8 mouse cellular contexts compared by ENCODE assay signal in genomic region chr8:113985471-113985870, GRCm38 (mm10).
DNase-seq lines count a peak whose midpoint lies in the region; ATAC-seq and TF ChIP-seq lines count a peak whose summit lies in the region.

No protein-coding gene starts in this region.

- no peak for ATAC-seq in heart, embryonic 12.5 days (ENCODE audit: insufficient number of reproducible peaks, low FRiP score)
- no peak for ATAC-seq in midbrain, embryonic 15.5 days (replicated peaks)
- no peak for ATAC-seq in midbrain, postnatal 0 days (ENCODE audit: low FRiP score)
- no peak for ATAC-seq in limb, embryonic 14.5 days (ENCODE audit: low FRiP score, low read depth)
- no peak for ATAC-seq in liver, embryonic 12.5 days

- no peak overlapping the region for H3K4me3 ChIP-seq in heart, embryonic 12.5 days
- H3K4me3 ChIP-seq in midbrain, embryonic 15.5 days: no peak overlapping the region
- no peak overlapping the region for H3K4me3 ChIP-seq in midbrain, postnatal 0 days (ENCODE audit: low read depth, low read length)
- H3K4me3 ChIP-seq in limb, embryonic 14.5 days (replicated peaks; ENCODE audit: low read length): no peak overlapping the region
- H3K4me3 ChIP-seq in liver, embryonic 12.5 days: no peak overlapping the region

- no peak overlapping the region for H3K27ac ChIP-seq in heart, embryonic 12.5 days (ENCODE audit: poor library complexity, severe bottlenecking)
- no peak overlapping the region for H3K27ac ChIP-seq in midbrain, embryonic 15.5 days
- H3K27ac ChIP-seq in midbrain, postnatal 0 days (ENCODE audit: low read depth, low read length): no peak overlapping the region
- no peak overlapping the region for H3K27ac ChIP-seq in limb, embryonic 14.5 days (replicated peaks; ENCODE audit: low read depth, low read length)
- H3K27ac ChIP-seq in liver, embryonic 12.5 days: no peak overlapping the region

- H3K36me3 ChIP-seq in heart, embryonic 12.5 days: no peaks in the 10 kb centered on the region
- H3K36me3 ChIP-seq in midbrain, embryonic 15.5 days (replicated peaks): no peaks in the 10 kb centered on the region
- H3K36me3 ChIP-seq in midbrain, postnatal 0 days (ENCODE audit: insufficient read depth, low read length): no peaks in the 10 kb centered on the region
- H3K36me3 ChIP-seq in limb, embryonic 14.5 days (ENCODE audit: control insufficient read depth, insufficient read depth, low read length): no peaks in the 10 kb centered on the region
- H3K36me3 ChIP-seq in liver, embryonic 12.5 days: no peaks in the 10 kb centered on the region

- no peak for TF ChIP-seq CTCF in midbrain, postnatal 0 days (IDR thresholded peaks at IDR 0.05)

- no peaks in the 10 kb centered on the region for H3K9me3 ChIP-seq in heart, embryonic 12.5 days (replicated peaks)
- no peaks in the 10 kb centered on the region for H3K9me3 ChIP-seq in midbrain, embryonic 15.5 days
- no peaks in the 10 kb centered on the region for H3K9me3 ChIP-seq in midbrain, postnatal 0 days (ENCODE audit: low read length)
- no peaks in the 10 kb centered on the region for H3K9me3 ChIP-seq in limb, embryonic 14.5 days (ENCODE audit: control insufficient read depth, low read length)
- H3K9me3 ChIP-seq in liver, embryonic 12.5 days (replicated peaks): no peaks in the 10 kb centered on the region

- 50% methylated on average over 11 of the region's 11 CpGs for WGBS in heart, embryonic 12.5 days
- 59% methylated on average over 11 of the region's 11 CpGs for WGBS in midbrain, embryonic 15.5 days
- WGBS in midbrain, postnatal 0 days: 68% methylated on average over 11 of the region's 11 CpGs
- 14% methylated on average over 11 of the region's 11 CpGs for WGBS in limb, embryonic 14.5 days
- 37% methylated on average over 11 of the region's 11 CpGs for WGBS in liver, embryonic 12.5 days (ENCODE audit: insufficient replicate concordance)

- H3K27me3 ChIP-seq in heart, embryonic 12.5 days (replicated peaks): peaks cover 53% of the 10 kb centered on the region
- no peaks in the 10 kb centered on the region for H3K27me3 ChIP-seq in midbrain, embryonic 15.5 days (replicated peaks)
- H3K27me3 ChIP-seq in midbrain, postnatal 0 days (ENCODE audit: insufficient read depth, low read length): no peaks in the 10 kb centered on the region
- H3K27me3 ChIP-seq in limb, embryonic 14.5 days (ENCODE audit: control insufficient read depth, insufficient read depth, low read length): peaks cover 35% of the 10 kb centered on the region
- peaks cover 18% of the 10 kb centered on the region for H3K27me3 ChIP-seq in liver, embryonic 12.5 days (replicated peaks)

- no peak overlapping the region for H3K9ac ChIP-seq in heart, embryonic 12.5 days
- no peak overlapping the region for H3K9ac ChIP-seq in midbrain, embryonic 15.5 days
- no peak overlapping the region for H3K9ac ChIP-seq in midbrain, postnatal 0 days (replicated peaks; ENCODE audit: low read length, poor library complexity, severe bottlenecking)
- H3K9ac ChIP-seq in limb, embryonic 14.5 days (ENCODE audit: low read depth, low read length, severe bottlenecking): no peak overlapping the region
- H3K9ac ChIP-seq in liver, embryonic 12.5 days: no peak overlapping the region

- no peak overlapping the region for H3K4me2 ChIP-seq in heart, embryonic 12.5 days
- H3K4me2 ChIP-seq in midbrain, embryonic 15.5 days: 0 out of 2 replicates have a peak overlapping the region, but pooled peaks have one; percentile 7
- H3K4me2 ChIP-seq in midbrain, postnatal 0 days (ENCODE audit: low read depth, low read length, poor library complexity, severe bottlenecking): no peak overlapping the region
- peak overlapping the region; percentile 23; the same call in 1 of the 2 replicates for H3K4me2 ChIP-seq in limb, embryonic 14.5 days (replicated peaks; ENCODE audit: low read depth, low read length, severe bottlenecking)
- no peak overlapping the region for H3K4me2 ChIP-seq in liver, embryonic 12.5 days

- no peaks in the 10 kb centered on the region for H3K4me1 ChIP-seq in heart, embryonic 12.5 days (replicated peaks)
- 0 out of 2 replicates have a peak, but pooled peaks cover 3% of the 10 kb centered on the region for H3K4me1 ChIP-seq in midbrain, embryonic 15.5 days
- H3K4me1 ChIP-seq in midbrain, postnatal 0 days (ENCODE audit: insufficient read depth, low read length): no peaks in the 10 kb centered on the region
- H3K4me1 ChIP-seq in limb, embryonic 14.5 days (ENCODE audit: control insufficient read depth, insufficient read depth, low read length): peaks cover 15% of the 10 kb centered on the region
- no peaks in the 10 kb centered on the region for H3K4me1 ChIP-seq in liver, embryonic 12.5 days

- peak; percentile 94 for DNase-seq in heart, adult 11 months
- no peak for DNase-seq in midbrain, postnatal 0 days (ENCODE audit: low spot score)
- DNase-seq in limb, embryonic 14.5 days (ENCODE audit: low spot score): no peak
- DNase-seq in yolk sac, embryonic 10.5 days (ENCODE audit: low spot score): no peak
- no peak for DNase-seq in thymus, postnatal 10 days (ENCODE audit: low spot score in 2 of 2)

- TF ChIP-seq POLR2A in limb, embryonic 14.5 days (IDR thresholded peaks at IDR 0.05; ENCODE audit: borderline replicate concordance, extremely low read depth, insufficient read depth, insufficient read length): no peak

Comparison
In these comparisons a context has a peak if more than half of its experiments do, and no peak if none do; other contexts are left out.
1. H3K4me2 ChIP-seq: peak in midbrain, embryonic 15.5 days (single experiment) and limb, embryonic 14.5 days (single experiment); none in heart, embryonic 12.5 days (single experiment), midbrain, postnatal 0 days (single experiment) and liver, embryonic 12.5 days (single experiment).